Mouse (Mus musculus): ENCODE measurements around the gene Cep57.

The Cep57 gene

GRCm38 (mm10) chr9:13826832-13827405 lies at the start of gene Cep57:
Cep57 (minus strand) TSS chr9:13827107.
- peak; percentile 99 for DNase-seq (ENCODE audit: low spot score)

- no peak for DNase-seq (ENCODE audit: low spot score)
Observed at GRCm38 (mm10) chr9:13875340-13875739, 48.4 kb upstream of the Cep57 start.

GRCm38 (mm10) chr9:13874359-13874758 lies 47.5 kb upstream of the Cep57 start:
- peak; percentile 52 for DNase-seq (ENCODE audit: low spot score)

GRCm38 (mm10) chr9:13871631-13872030 lies 44.7 kb upstream of the Cep57 start:
- no peak for DNase-seq (ENCODE audit: low spot score)

GRCm38 (mm10) chr9:13867646-13868045 lies 40.7 kb upstream of the Cep57 start:
- no peak for DNase-seq (ENCODE audit: low spot score)

GRCm38 (mm10) chr9:13856777-13857176 lies 29.9 kb upstream of the Cep57 start:
- DNase-seq (ENCODE audit: low spot score) = no peak

- no peak for DNase-seq (ENCODE audit: low spot score)
Observed at GRCm38 (mm10) chr9:13856247-13856646, 29.3 kb upstream of the Cep57 start.

- DNase-seq (ENCODE audit: low spot score) = no peak
Observed at GRCm38 (mm10) chr9:13853876-13854275, 27.0 kb upstream of the Cep57 start.

GRCm38 (mm10) chr9:13848481-13849480 lies 21.9 kb upstream of the Cep57 start:
- DNase-seq (ENCODE audit: low spot score) = peak; percentile 77

GRCm38 (mm10) chr9:13847591-13847990 lies 20.7 kb upstream of the Cep57 start:
- no peak for DNase-seq (ENCODE audit: low spot score)

- DNase-seq (ENCODE audit: low spot score) = no peak
Observed at GRCm38 (mm10) chr9:13836726-13837125, 9.8 kb upstream of the Cep57 start.

GRCm38 (mm10) chr9:13835256-13835655 lies 8.3 kb upstream of the Cep57 start:
- DNase-seq (ENCODE audit: low spot score) = no peak

- DNase-seq (ENCODE audit: low spot score) = peak; percentile 68
Observed at GRCm38 (mm10) chr9:13828087-13828441, 1.2 kb upstream of the Cep57 start.

GRCm38 (mm10) chr9:13827406-13828086 lies 639 bp upstream of the Cep57 start, which contains the start of gene Fam76b:
Fam76b (plus strand) TSS chr9:13827716.
- peak; percentile 100 for DNase-seq (ENCODE audit: low spot score)

- DNase-seq (ENCODE audit: low spot score) = peak; percentile 70
Observed at GRCm38 (mm10) chr9:13826391-13826805, 509 bp downstream of the Cep57 start.

- DNase-seq (ENCODE audit: low spot score) = no peak
Observed at GRCm38 (mm10) chr9:13825896-13826295, 1.0 kb downstream of the Cep57 start.

GRCm38 (mm10) chr9:13820774-13821173 lies 6.1 kb downstream of the Cep57 start:
- DNase-seq (ENCODE audit: low spot score) = no peak

- DNase-seq (ENCODE audit: low spot score) = no peak
Observed at GRCm38 (mm10) chr9:13818369-13818768, 8.5 kb downstream of the Cep57 start.

GRCm38 (mm10) chr9:13809937-13810336 lies 17.0 kb downstream of the Cep57 start:
- DNase-seq (ENCODE audit: low spot score) = peak; percentile 19

- DNase-seq (ENCODE audit: low spot score) = no peak
Observed at GRCm38 (mm10) chr9:13807657-13808056, 19.2 kb downstream of the Cep57 start.

GRCm38 (mm10) chr9:13806854-13807253 lies 20.1 kb downstream of the Cep57 start:
- DNase-seq (ENCODE audit: low spot score) = no peak

GRCm38 (mm10) chr9:13804480-13804879 lies 22.4 kb downstream of the Cep57 start:
- no peak for DNase-seq (ENCODE audit: low spot score)

- no peak for DNase-seq (ENCODE audit: low spot score)
Observed at GRCm38 (mm10) chr9:13794756-13795155, 32.2 kb downstream of the Cep57 start.

Data from retina, embryonic 14.5 days (tissue).